Mouse (Mus musculus) stomach, embryonic 15.5 days (tissue): ENCODE results near the gene Trh. TPM values are rescaled to one million over a fixed set of nuclear protein-coding genes. Genes with fewer than 3 reads are reported as not detected.
A peak's percentile ranks its signal among the peaks of the same experiment; 100 is the strongest.

Experiments
- ATAC-seq: fragments of 200-750 bp; cut with Nextera tagmentation; 2 replicates; pipeline ENCODE4 v1.8.0; 2017; ENCODE audit warnings: low read depth, moderate number of reproducible peaks, moderate TSS enrichment; ENCODE audit not compliant: insufficient read depth, low FRiP score
- H3K27ac ChIP-seq: fragments of 300-500 bp; sonication (generic); 2 replicates; pipeline ENCODE4 v1.5.1; 2015; ENCODE audit warnings: mild to moderate bottlenecking, inconsistent platforms
- H3K27me3 ChIP-seq: fragments of 300-500 bp; sonication (generic); replicated peaks from 2 replicates; pipeline ENCODE4 v1.6.1; 2015; ENCODE audit warnings: inconsistent platforms
- H3K36me3 ChIP-seq: fragments of 300-500 bp; sonication (generic); 2 replicates; pipeline ENCODE4 v1.6.1; 2015; ENCODE audit warnings: inconsistent platforms
- H3K4me1 ChIP-seq: fragments of 300-500 bp; sonication (generic); 2 replicates; pipeline ENCODE4 v1.6.1; 2015; ENCODE audit warnings: inconsistent platforms
- H3K4me2 ChIP-seq: fragments of 300-500 bp; sonication (generic); 2 replicates; pipeline ENCODE4 v1.6.1; 2015; ENCODE audit warnings: mild to moderate bottlenecking, inconsistent platforms
- H3K4me3 ChIP-seq: fragments of 300-500 bp; sonication (generic); replicated peaks from 2 replicates; pipeline ENCODE4 v1.5.1; 2015; ENCODE audit warnings: inconsistent platforms
- H3K9ac ChIP-seq: fragments of 300-500 bp; sonication (generic); 2 replicates; pipeline ENCODE4 v1.6.1; 2015; ENCODE audit warnings: inconsistent platforms
- H3K9me3 ChIP-seq: fragments of 300-500 bp; sonication (generic); 2 replicates; pipeline ENCODE4 v1.6.1; 2016; ENCODE audit warnings: inconsistent platforms
- WGBS: fragments of 180-500 bp; shearing (Covaris S2); methylation state at CpG from one replicate; pipeline ENCODE4 v1.1.7; 2015; 5-methylcytosine and 5-hydroxymethylcytosine counted together
- polyA plus RNA-seq: library from polyadenylated mRNA; unstranded; fragments of >200 nt; fragmentation: Nextera tagmentation; extraction: Ambion mirVana; gene quantifications from 2 replicates; pipeline ENCODE4 v1.2.1, GENCODE M21; 2015

Gene Trh
- polyA plus RNA-seq, 1 experiment from 2014 or later: 1.3 TPM

DNA sequence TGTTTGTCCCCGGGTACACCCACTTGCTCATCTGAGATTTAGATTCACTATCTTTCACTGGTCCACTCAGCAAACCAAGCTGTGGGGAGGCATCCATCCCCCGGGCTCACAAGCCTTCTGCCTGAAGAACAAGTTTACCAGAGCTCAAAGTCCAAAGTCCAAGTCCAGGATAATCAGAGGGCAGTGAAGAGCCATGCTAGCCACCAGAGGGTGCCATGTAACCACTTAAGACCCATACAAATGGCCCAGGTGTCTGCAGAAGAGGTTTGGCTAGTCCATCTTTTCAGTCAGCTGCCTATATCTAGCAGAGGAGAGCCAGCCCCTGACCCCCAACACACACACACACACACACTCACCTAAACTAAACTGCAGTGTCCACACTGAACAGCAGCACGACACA is 25.0 kb downstream of the Trh start:
- peak; percentile 28; the same call in 1 of the 2 replicates for ATAC-seq
- Histone ChIP-seq H3K4me3 (no peak overlapping the region), H3K36me3 (no peaks in the 10 kb centered on the region), H3K27me3 (no peaks in the 10 kb centered on the region), H3K9ac (no peak overlapping the region), H3K27ac (no peak overlapping the region), H3K4me2 (no peak overlapping the region), H3K4me1 (no peaks in the 10 kb centered on the region), H3K9me3 (no peaks in the 10 kb centered on the region)
- 44% methylated on average over 3 of the region's 3 CpGs for WGBS

DNA sequence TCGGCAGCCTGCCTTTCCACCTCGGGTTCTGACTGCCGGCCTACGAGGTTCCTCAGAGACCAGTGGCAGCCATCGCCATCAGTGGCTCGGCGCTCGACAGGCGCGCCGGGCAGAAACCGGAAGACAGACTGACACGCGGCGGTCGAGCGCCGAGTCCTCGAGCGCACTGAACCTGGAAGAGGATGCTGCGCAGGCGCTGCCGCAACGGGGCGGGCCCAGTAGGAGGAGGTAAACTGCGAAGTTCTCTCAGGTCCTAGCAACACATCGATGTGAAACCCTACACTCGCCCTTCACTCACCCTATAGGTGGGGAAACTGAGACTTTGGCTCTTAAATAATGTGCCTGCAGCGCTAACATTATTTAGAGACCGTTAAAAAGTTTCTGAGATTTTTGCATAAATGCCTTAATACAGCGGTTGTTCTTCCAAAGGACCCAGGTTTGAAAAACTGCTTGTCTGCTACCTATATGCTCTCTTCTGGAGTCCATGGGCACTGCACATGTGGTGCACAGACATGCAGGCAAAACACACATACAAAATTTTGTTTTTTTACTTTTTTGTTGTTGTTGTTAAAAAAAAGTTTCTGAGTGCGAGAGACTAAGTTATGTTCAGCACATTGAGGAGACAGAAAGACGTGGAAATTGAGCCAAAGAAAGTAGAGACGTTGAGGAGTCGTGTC is 29.5 kb downstream of the Trh start, which contains the start of gene Rbsn:
Gene Rbsn (minus strand): TSS at position 153 of the 677 bp plus-strand sequence.
- Histone ChIP-seq H3K36me3 (peaks cover 4% of the 10 kb centered on the region), H3K4me1 (peaks cover 4% of the 10 kb centered on the region), H3K4me2 (peak within 1 kb of the TSS; percentile 90), H3K27ac (peak within 1 kb of the TSS; percentile 83), H3K4me3 (peak within 1 kb of the TSS; percentile 99), H3K9ac (peak within 1 kb of the TSS; percentile 87), H3K27me3 (no peaks in the 10 kb centered on the region), H3K9me3 (no peaks in the 10 kb centered on the region)
- WGBS: 9% methylated on average over 35 of the region's 35 CpGs
- peak; percentile 93 for ATAC-seq

DNA sequence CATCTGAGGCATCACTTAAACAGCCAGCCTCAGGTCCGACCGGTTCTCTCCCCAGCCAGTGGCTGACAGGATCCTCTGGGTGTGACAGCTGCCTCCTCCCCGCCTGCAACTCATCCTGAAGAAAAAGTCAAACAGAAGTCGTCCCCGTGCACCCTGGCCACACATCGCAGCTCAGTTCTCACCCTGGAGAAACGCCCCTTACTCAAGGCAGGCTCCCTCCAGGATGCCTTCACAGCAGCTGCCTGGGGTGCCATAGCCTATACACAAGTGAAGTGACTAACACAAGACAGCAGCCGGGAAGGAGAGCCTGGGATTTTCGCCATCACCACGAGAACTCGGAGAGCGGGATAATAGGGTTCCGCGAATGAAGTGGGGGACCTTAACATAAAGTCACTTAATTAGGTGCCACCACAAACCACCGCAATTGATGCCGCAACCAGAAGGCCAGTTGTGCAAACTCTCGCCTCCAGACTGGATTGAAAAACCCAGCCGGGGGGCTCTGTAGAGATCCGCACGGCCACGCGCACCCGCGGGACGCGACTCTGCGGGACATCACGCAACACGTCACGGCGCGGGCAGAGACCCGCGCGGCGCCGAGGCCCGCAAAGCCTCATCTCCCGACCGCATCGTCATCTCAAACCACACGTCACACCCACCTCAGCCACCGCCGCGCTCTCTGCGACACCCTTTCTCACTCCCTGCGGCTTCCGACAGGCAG is 30.2 kb downstream of the Trh start:
- peak; percentile 16; the same call in 1 of the 2 replicates for ATAC-seq
- no peaks in the 10 kb centered on the region for H3K9me3 ChIP-seq
- under 1% methylated on average over 48 of the region's 48 CpGs for WGBS
- H3K27me3 ChIP-seq: no peaks in the 10 kb centered on the region
- H3K4me2 ChIP-seq: peak overlapping the region; percentile 90
- H3K36me3 ChIP-seq: peaks cover 7% of the 10 kb centered on the region
- peak overlapping the region; percentile 87 for H3K9ac ChIP-seq
- H3K4me1 ChIP-seq: peaks cover 4% of the 10 kb centered on the region
- peak overlapping the region; percentile 83 for H3K27ac ChIP-seq
- H3K4me3 ChIP-seq: peak overlapping the region; percentile 99

DNA sequence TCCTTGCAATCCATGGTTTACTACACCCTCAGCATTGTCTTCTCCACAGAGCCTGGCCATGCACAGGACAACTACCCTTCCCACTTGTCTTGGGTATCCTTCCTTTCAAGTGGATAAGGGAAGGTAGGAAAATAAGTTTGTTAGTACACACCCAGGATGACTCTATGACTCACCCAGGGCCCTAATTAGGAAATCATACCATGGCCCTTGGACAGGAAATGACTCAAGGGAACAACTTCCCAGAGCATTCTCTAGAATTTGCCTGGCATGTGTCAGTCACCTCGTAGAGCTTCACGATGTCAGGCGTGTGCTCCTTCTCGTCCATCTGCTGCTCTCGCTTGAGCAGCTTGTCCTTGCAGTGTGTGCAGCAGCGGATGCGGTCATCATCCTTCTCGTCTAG is 45.0 kb downstream of the Trh start:
- Histone ChIP-seq H3K27ac (no peak overlapping the region), H3K4me1 (no peaks in the 10 kb centered on the region), H3K4me2 (no peak overlapping the region), H3K27me3 (no peaks in the 10 kb centered on the region), H3K9me3 (no peaks in the 10 kb centered on the region), H3K36me3 (peaks cover 36% of the 10 kb centered on the region; the same call in 1 of the 2 replicates), H3K4me3 (no peak overlapping the region), H3K9ac (no peak overlapping the region)
- WGBS: 91% methylated on average over 8 of the region's 8 CpGs
- no peak for ATAC-seq

Other genes with a start within 250 kb of the Trh start
- 21.8 and 24.2 TPM in 2 replicates for gene Nr2c2, start 153.3 kb downstream of the Trh start, polyA plus RNA-seq
- gene Mrps25, start 60.6 kb downstream of the Trh start, polyA plus RNA-seq: 88.7 and 94.8 TPM in 2 replicates
- gene Rbsn, start 29.7 kb downstream of the Trh start, polyA plus RNA-seq: 24.1 and 24.6 TPM in 2 replicates